Mouse (Mus musculus): Measurements from ENCODE around the gene Gm10061. TPM values are rescaled to one million over a fixed set of nuclear protein-coding genes. Genes with fewer than 3 reads are reported as not detected.
"Not testable (repeated sequence)": the region's sequence is repeated elsewhere in the genome, so short reads cannot be mapped to it uniquely, and the experiment has no call there.

Gm10061 gene
- polyA plus RNA-seq (2014; fragmentation: Nextera tagmentation; extraction: Ambion mirVana) = not detected in 2 replicates

DNA sequence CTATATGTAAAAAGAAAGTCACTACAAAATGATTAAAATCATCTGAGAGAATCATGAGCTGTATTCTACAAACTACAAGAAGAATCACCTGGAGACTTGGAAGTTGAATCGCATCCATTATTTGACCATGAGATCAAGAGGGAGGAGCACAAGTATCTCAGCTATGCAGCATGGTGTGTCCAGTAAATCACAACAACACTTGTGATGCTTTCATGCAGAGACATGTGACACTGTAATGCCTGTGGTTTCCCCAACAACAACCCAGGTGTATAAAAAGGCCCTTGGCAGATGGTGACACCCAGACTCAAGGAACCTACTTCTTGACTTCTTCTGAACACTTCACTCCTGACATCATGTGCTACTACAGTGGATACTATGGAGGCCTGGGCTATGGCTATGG is at the start of gene Gm10061:
TSS of gene Gm10061 (plus strand) at position 301 of the 400 bp plus-strand sequence.
- Histone ChIP-seq H3K36me3 (ENCODE audit: control insufficient read depth, insufficient read depth, low read length) (no peaks in the 10 kb centered on the region), H3K27ac (replicated peaks; ENCODE audit: low read depth, low read length) (no peak within 1 kb of the TSS), H3K27me3 (ENCODE audit: control insufficient read depth, insufficient read depth, low read length) (no peaks in the 10 kb centered on the region), H3K4me3 (replicated peaks; ENCODE audit: low read depth, low read length) (no peak within 1 kb of the TSS), H3K9ac (replicated peaks; ENCODE audit: low read length) (no peak within 1 kb of the TSS), H3K4me1 (ENCODE audit: control insufficient read depth, insufficient read depth, low read length) (no peaks in the 10 kb centered on the region), H3K9me3 (ENCODE audit: control insufficient read depth, low read length) (no peaks in the 10 kb centered on the region; the same call in 1 of the 2 replicates), H3K4me2 (ENCODE audit: low read length) (no peak within 1 kb of the TSS)
- ATAC-seq (ENCODE audit: low FRiP score, low TSS enrichment) (no peak), DNase-seq (no peak)
- WGBS = 98% methylated on average over 1 of the region's 1 CpGs

DNA sequence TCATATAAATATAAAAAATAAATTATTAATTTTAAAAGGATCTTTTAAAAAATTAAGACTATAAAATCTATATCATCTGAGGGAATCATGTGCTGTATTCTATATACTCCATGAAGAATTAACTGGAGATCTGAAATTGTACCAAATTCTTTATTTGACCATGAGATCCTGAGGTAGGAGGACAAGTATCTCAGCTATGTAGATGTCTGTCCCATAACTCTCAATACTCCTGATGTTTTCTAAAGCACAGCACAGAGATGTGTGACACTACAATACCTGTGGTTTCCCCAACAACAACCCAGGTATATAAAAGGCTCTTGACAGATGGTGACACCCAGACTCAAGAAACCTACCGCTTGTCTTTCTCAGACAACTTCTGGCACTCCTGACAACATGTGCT is 10.3 kb upstream of the Gm10061 start, which contains the start of gene Gm6358:
TSS of gene Gm6358 (plus strand) at position 301 of the 400 bp plus-strand sequence.
- no peaks in the 10 kb centered on the region for H3K27me3 ChIP-seq (ENCODE audit: control insufficient read depth, insufficient read depth, low read length)
- WGBS = 97% methylated on average over 1 of the region's 1 CpGs
- no peaks in the 10 kb centered on the region for H3K4me1 ChIP-seq (ENCODE audit: control insufficient read depth, insufficient read depth, low read length)
- H3K9ac ChIP-seq (replicated peaks; ENCODE audit: low read length) = no peak within 1 kb of the TSS
- DNase-seq (no peak), ATAC-seq (ENCODE audit: low FRiP score, low TSS enrichment) (no peak)
- H3K9me3 ChIP-seq (ENCODE audit: control insufficient read depth, low read length) = no peaks in the 10 kb centered on the region
- H3K4me2 ChIP-seq (ENCODE audit: low read length) = no peak within 1 kb of the TSS
- no peaks in the 10 kb centered on the region for H3K36me3 ChIP-seq (ENCODE audit: control insufficient read depth, insufficient read depth, low read length)
- no peak within 1 kb of the TSS for H3K27ac ChIP-seq (replicated peaks; ENCODE audit: low read depth, low read length)
- H3K4me3 ChIP-seq (replicated peaks; ENCODE audit: low read depth, low read length) = no peak within 1 kb of the TSS

GRCm38 (mm10) chr16:89157652-89158051 is 6.8 kb downstream of the Gm10061 start, which contains the start of gene Gm9789:
TSS of gene Gm9789 (plus strand) at chr16:89157952.
- no peak within 1 kb of the TSS for H3K27ac ChIP-seq (replicated peaks; ENCODE audit: low read depth, low read length)
- no peaks in the 10 kb centered on the region for H3K9me3 ChIP-seq (ENCODE audit: control insufficient read depth, low read length)
- H3K27me3 ChIP-seq (ENCODE audit: control insufficient read depth, insufficient read depth, low read length) = no peaks in the 10 kb centered on the region
- ATAC-seq (ENCODE audit: low FRiP score, low TSS enrichment) (no peak), DNase-seq (no peak)
- H3K36me3 ChIP-seq (ENCODE audit: control insufficient read depth, insufficient read depth, low read length) = no peaks in the 10 kb centered on the region
- H3K9ac ChIP-seq (replicated peaks; ENCODE audit: low read length) = no peak within 1 kb of the TSS
- H3K4me1 ChIP-seq (ENCODE audit: control insufficient read depth, insufficient read depth, low read length) = no peaks in the 10 kb centered on the region
- WGBS = 91% methylated on average over 4 of the region's 4 CpGs
- no peak within 1 kb of the TSS for H3K4me2 ChIP-seq (ENCODE audit: low read length)
- H3K4me3 ChIP-seq (replicated peaks; ENCODE audit: low read depth, low read length) = no peak within 1 kb of the TSS

- not testable (repeated sequence) for ATAC-seq (ENCODE audit: low FRiP score, low TSS enrichment); H3K4me2 ChIP-seq (ENCODE audit: low read length); H3K4me3 ChIP-seq (replicated peaks; ENCODE audit: low read depth, low read length); DNase-seq; H3K4me1 ChIP-seq (ENCODE audit: control insufficient read depth, insufficient read depth, low read length); H3K27ac ChIP-seq (replicated peaks; ENCODE audit: low read depth, low read length); H3K36me3 ChIP-seq (ENCODE audit: control insufficient read depth, insufficient read depth, low read length); H3K9ac ChIP-seq (replicated peaks; ENCODE audit: low read length); H3K27me3 ChIP-seq (ENCODE audit: control insufficient read depth, insufficient read depth, low read length); H3K9me3 ChIP-seq (ENCODE audit: control insufficient read depth, low read length)
Measured at GRCm38 (mm10) chr16:89169190-89169589, 18.3 kb downstream of the Gm10061 start, which contains the start of gene Gm7735. TSS of gene Gm7735 (plus strand) at chr16:89169490.

- Histone ChIP-seq H3K27ac (replicated peaks; ENCODE audit: low read depth, low read length) (no peak within 1 kb of the TSS), H3K36me3 (ENCODE audit: control insufficient read depth, insufficient read depth, low read length) (no peaks in the 10 kb centered on the region), H3K9me3 (ENCODE audit: control insufficient read depth, low read length) (no peaks in the 10 kb centered on the region), H3K9ac (replicated peaks; ENCODE audit: low read length) (no peak within 1 kb of the TSS), H3K27me3 (ENCODE audit: control insufficient read depth, insufficient read depth, low read length) (no peaks in the 10 kb centered on the region), H3K4me3 (replicated peaks; ENCODE audit: low read depth, low read length) (no peak within 1 kb of the TSS), H3K4me1 (ENCODE audit: control insufficient read depth, insufficient read depth, low read length) (no peaks in the 10 kb centered on the region), H3K4me2 (ENCODE audit: low read length) (no peak within 1 kb of the TSS)
- DNase-seq = no peak
- WGBS = 83% methylated on average over 2 of the region's 2 CpGs
- ATAC-seq (ENCODE audit: low FRiP score, low TSS enrichment) = no peak
Measured at GRCm38 (mm10) chr16:89174435-89174834, 23.5 kb downstream of the Gm10061 start, which contains the start of gene 1110057P08Rik. TSS of gene 1110057P08Rik (plus strand) at chr16:89174735.

GRCm38 (mm10) chr16:89188621-89189020 is 37.7 kb downstream of the Gm10061 start:
- Histone ChIP-seq H3K36me3 (ENCODE audit: control insufficient read depth, insufficient read depth, low read length) (no peaks in the 10 kb centered on the region), H3K27ac (replicated peaks; ENCODE audit: low read depth, low read length) (no peak overlapping the region), H3K4me2 (ENCODE audit: low read length) (no peak overlapping the region), H3K27me3 (ENCODE audit: control insufficient read depth, insufficient read depth, low read length) (no peaks in the 10 kb centered on the region), H3K4me1 (ENCODE audit: control insufficient read depth, insufficient read depth, low read length) (no peaks in the 10 kb centered on the region), H3K9ac (replicated peaks; ENCODE audit: low read length) (no peak overlapping the region), H3K4me3 (replicated peaks; ENCODE audit: low read depth, low read length) (no peak overlapping the region), H3K9me3 (ENCODE audit: control insufficient read depth, low read length) (no peaks in the 10 kb centered on the region)
- 92% methylated on average over 4 of the region's 4 CpGs for WGBS
- ATAC-seq (ENCODE audit: low FRiP score, low TSS enrichment) = no peak
- no peak for DNase-seq

Other genes starting within 250 kb of the Gm10061 start
- gene Krtap19-9b, start 218.8 kb upstream of the Gm10061 start, polyA plus RNA-seq (2014; fragmentation: Nextera tagmentation; extraction: Ambion mirVana) = not detected in 2 replicates
- gene Krtap16-3, start 188.2 kb upstream of the Gm10061 start, polyA plus RNA-seq (2014; fragmentation: Nextera tagmentation; extraction: Ambion mirVana) = not detected in 2 replicates
- gene Krtap22-2, start 140.3 kb upstream of the Gm10061 start, polyA plus RNA-seq (2014; fragmentation: Nextera tagmentation; extraction: Ambion mirVana) = not detected in 2 replicates
- gene Gm10229, start 135.8 kb upstream of the Gm10061 start, polyA plus RNA-seq (2014; fragmentation: Nextera tagmentation; extraction: Ambion mirVana) = not detected in 2 replicates
- not detected in 2 replicates for gene Krtap6-1, start 119.4 kb upstream of the Gm10061 start, polyA plus RNA-seq (2014; fragmentation: Nextera tagmentation; extraction: Ambion mirVana)
- not detected in 2 replicates for gene Gm10228, start 109.6 kb upstream of the Gm10061 start, polyA plus RNA-seq (2014; fragmentation: Nextera tagmentation; extraction: Ambion mirVana)
- not detected in 2 replicates for gene Krtap6-5, start 103.2 kb upstream of the Gm10061 start, polyA plus RNA-seq (2014; fragmentation: Nextera tagmentation; extraction: Ambion mirVana)
- not detected in 2 replicates for gene 1110025L11Rik, start 87.1 kb upstream of the Gm10061 start, polyA plus RNA-seq (2014; fragmentation: Nextera tagmentation; extraction: Ambion mirVana)
- gene Krtap6-3, start 67.1 kb upstream of the Gm10061 start, polyA plus RNA-seq (2014; fragmentation: Nextera tagmentation; extraction: Ambion mirVana) = not detected in 2 replicates
- not detected in 2 replicates for gene Gm6358, start 10.2 kb upstream of the Gm10061 start, polyA plus RNA-seq (2014; fragmentation: Nextera tagmentation; extraction: Ambion mirVana)
- gene Gm9789, start 6.9 kb downstream of the Gm10061 start, polyA plus RNA-seq (2014; fragmentation: Nextera tagmentation; extraction: Ambion mirVana) = not detected in 2 replicates
- not detected in 2 replicates for gene Gm7735, start 18.4 kb downstream of the Gm10061 start, polyA plus RNA-seq (2014; fragmentation: Nextera tagmentation; extraction: Ambion mirVana)
- not detected in 2 replicates for gene 1110057P08Rik, start 23.6 kb downstream of the Gm10061 start, polyA plus RNA-seq (2014; fragmentation: Nextera tagmentation; extraction: Ambion mirVana)
- not detected in 2 replicates for gene Krtap20-2, start 54.8 kb downstream of the Gm10061 start, polyA plus RNA-seq (2014; fragmentation: Nextera tagmentation; extraction: Ambion mirVana)

All from midbrain, embryonic 14.5 days (tissue).